Mouse (Mus musculus): ENCODE results near the gene Dysf.
"Not testable (repeated sequence)": the region's sequence is repeated elsewhere in the genome, so short reads cannot be mapped to it uniquely, and the experiment has no call there.

The Dysf gene

DNA sequence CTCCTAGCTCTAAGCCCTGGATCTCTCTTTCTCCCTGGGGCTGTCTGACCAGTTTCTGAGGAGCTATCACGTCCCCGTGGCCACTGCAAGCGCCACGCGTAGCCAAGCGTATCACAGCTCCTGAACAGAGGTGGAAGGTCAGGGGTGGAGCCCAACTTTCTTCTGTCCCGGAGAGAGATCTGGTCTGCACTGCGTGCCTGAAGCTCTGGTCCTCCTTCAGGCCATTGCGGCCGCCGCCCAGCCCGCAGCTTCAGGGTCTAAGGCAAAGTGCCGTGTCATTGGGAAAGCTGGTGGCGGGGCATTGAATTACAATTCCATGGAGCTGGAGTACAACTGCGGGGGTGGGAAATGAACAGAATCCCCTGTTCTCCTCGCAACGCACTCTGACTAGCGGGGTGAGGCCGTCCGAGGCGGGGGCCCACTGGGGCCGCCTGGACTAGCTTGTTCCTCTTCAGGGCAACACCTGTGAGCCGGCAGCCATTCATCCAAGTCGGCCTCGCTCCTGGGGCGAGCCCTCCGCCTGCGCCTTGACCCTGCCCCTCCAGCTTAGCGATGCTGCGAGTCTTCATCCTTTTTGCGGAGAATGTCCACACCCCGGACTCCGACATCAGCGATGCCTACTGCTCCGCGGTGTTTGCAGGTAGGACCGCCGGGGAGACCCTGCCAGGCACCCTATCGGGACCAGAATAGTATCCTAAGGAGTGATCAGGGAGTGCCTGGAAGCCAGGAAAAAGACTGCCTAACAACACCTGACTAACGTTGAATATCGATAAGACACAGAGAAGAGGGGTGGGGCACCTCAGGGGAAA is at the start of gene Dysf:
Gene Dysf, plus strand, starts transcription at position 228 of the 809 bp plus-strand sequence.
- DNase-seq (ENCODE audit: low spot score): peak; percentile 77

GRCm38 (mm10) chr6:83987642-83988041 is 20.7 kb upstream of the Dysf start:
- DNase-seq (ENCODE audit: low spot score): no peak

DNA sequence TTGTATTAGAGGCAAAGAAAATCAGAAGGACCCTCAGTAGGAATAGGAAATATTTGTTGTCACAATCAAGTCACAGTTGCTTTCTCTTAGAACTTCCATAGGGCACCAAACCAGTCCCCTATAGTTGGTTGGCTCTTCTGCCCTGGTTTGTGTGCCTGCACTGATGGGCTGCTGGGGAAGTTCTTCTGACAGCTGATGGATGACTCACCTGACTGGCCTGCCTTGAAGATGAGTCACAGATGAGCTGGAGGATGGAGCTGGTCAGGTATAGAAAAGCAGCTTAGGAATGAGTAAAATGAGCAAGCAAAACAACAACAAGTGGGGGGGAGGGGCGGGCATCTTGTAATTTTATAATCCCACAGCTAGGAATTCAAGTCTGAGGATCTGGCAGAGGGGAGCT is 5.7 kb upstream of the Dysf start:
- DNase-seq (ENCODE audit: low spot score): no peak

DNA sequence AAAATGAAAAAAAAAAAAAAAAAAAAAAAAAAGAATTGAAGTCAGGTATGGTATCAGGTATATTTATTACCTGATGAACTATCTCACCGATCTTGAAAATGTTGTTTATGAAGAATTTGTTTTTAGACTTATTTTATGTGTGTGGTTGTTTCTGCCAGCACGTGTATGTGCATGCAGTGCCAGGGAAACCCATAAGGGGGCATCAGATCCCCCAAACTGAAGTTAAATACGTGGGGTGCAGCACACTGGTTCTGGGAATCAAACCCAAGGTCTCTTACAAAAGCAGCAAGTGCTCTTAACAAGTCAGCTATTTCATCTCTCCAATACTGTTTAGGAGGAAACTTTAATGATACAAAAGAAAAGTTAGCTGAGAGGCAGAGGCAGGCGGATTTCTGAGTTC is 4.1 kb upstream of the Dysf start:
- DNase-seq (ENCODE audit: low spot score): no peak

- DNase-seq (ENCODE audit: low spot score): no peak
These were observed 932 bp downstream of the Dysf start for GRCm38 (mm10) chr6:84009172-84009872.

DNA sequence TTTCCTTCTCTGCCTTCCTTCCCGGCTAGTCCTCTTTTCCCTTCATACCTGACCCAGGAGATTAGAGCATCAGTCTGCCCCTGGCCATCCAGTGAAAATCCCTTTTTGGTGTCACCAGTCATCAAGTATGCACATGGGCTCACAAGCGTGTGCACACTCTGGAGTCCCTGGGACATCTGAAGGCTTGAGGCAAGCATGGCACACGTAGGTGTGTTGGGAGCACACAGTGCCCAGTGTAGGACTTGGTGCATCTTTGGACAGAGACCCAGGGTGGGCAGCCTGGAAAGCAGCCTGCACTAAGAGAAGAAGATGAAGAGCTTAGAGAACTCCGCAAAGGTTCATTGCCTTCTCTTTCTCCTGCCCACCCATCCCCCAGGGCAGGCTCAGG is 1.5 kb downstream of the Dysf start:
- DNase-seq (ENCODE audit: low spot score): no peak

- peak; percentile 36 for DNase-seq (ENCODE audit: low spot score)
These were observed 2.2 kb downstream of the Dysf start for GRCm38 (mm10) chr6:84010303-84011225.

- not testable (repeated sequence) for DNase-seq (ENCODE audit: low spot score)
These were observed 6.7 kb downstream of the Dysf start for GRCm38 (mm10) chr6:84014961-84015683.

DNA sequence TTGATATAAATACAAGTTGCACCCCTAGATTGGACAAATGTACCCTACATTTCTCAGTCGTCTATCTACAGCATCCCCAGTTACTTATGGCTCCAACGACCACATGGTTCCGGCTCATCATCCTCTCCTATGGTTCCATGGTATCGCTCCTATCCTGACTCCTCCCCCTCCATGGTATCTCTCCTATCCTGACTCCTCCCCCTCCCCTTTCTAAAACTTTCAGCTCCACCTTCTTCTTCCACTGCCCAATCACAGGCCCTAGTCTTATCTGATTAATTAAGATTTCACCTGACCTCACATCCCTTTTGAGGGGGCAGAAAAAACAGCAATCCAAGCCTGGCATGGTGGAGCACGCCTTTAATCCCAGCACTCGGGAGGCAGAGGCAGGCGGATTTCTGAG is 8.5 kb downstream of the Dysf start:
- no peak for DNase-seq (ENCODE audit: low spot score)

DNA sequence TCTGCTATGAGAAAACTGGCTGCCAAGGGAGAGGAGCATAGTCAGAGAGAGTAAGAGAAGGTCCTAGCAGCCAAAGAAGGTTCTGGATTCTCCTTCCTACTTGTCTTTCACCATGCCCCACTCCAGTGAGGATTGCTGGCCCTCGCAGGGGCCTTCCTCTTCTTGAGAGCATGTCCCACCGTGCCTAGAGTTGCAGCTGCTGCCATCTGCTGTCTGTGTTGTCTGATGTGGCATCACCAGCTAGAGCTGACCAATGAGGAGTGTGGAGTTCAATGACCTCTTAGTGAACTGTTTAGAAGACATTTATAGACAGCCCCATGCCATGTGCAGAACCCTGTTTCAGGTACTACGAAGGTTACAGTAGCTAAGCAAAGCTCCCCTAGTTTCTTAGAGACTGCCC is 9.0 kb downstream of the Dysf start:
- DNase-seq (ENCODE audit: low spot score): peak; percentile 39

- peak; percentile 79 for DNase-seq (ENCODE audit: low spot score)
These were observed 10.6 kb downstream of the Dysf start for GRCm38 (mm10) chr6:84018906-84019550.

GRCm38 (mm10) chr6:84020002-84020401 is 11.6 kb downstream of the Dysf start:
- DNase-seq (ENCODE audit: low spot score): no peak

DNA sequence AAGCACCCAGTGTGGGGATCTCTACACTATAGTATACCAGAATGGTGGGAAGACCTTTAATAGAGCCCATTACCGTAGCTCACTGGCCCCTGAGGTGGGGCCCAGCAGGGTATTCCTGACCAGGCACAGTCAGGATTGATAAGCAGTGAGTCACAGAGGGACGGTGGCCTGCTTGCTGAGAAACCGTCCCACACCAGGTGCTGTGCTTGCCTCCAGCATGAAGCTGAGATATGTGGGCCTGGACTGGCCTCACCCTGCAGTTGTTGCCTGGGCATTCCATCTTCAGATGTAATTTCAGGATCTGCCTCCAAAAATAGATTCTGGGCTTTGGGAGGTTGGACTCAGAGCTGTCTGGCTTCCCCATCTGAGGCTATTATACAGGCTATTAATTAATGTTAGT is 13.6 kb downstream of the Dysf start:
- no peak for DNase-seq (ENCODE audit: low spot score)

DNA sequence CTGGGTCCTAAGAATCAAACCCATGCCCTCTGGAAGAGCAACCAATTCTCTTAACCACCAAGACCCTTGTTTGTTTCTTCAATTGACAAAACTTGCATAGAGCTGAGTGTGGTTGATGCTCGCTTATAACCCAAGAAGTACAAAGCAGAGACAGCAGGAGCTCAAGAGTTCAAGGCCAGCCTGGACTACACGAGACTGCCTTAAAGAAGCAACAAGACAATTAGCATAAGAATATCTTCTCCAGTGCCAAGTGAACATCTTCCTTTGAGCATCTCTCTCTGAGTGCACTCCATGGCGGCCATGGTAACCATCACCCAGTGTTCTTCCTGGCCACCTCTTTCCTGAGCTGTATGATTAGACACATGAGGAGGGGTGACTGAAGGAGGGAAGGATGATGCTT is 17.2 kb downstream of the Dysf start:
- DNase-seq (ENCODE audit: low spot score): no peak

GRCm38 (mm10) chr6:84028791-84029190 is 20.4 kb downstream of the Dysf start:
- no peak for DNase-seq (ENCODE audit: low spot score)

- DNase-seq (ENCODE audit: low spot score): no peak
These were observed 21.4 kb downstream of the Dysf start for GRCm38 (mm10) chr6:84029775-84030174.

DNA sequence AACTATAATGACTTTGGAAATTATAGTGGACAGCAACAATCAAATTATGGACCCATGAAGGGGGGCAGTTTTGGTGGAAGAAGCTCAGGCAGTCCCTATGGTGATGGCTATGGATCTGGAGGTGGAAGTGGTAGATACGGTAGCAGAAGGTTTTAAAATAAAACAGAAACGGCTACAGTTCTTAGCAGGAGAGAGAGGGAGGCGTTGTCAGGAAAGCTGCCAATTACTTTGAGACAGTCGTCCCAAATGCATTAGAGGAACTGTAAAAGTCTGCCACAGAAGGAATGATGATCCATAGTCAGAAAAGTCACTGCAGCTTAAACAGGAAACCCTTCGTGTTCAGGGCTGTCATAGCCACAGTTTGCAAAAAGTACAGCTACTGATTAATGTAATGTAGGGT is 24.1 kb downstream of the Dysf start:
- DNase-seq (ENCODE audit: low spot score): not testable (repeated sequence)

DNA sequence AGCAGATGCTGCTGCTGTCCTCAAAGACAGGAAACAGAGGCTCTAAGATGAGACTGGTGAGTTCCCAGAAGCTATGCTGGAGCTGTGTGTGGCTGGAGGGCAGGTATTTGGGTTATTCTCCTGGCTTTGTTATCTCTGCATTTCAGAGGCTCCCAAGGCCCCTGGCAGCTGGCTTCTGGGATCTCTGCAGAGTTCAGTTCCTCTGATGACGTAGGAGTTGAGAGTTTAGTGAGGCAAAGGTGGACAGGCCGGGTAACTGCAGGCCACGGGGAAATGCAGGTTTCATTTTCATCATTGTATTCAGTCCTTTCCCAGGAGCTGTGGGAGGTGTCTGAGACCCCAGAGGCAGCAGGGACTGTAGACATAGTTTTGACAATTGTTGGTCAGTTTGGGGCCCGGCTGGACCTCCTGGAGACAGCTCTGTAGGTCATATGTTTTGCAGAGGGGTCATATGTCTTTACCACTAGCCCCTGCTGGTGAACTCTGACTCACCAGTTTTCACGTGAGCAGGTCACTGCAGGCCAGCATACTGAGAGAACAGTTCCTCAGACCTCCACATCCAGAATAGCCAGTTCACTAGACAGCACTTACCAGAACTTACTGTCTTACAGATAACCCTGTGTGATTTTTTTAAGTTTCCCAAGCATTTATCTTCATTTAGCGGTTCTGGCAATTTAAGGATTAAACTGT is 35.0 kb downstream of the Dysf start:
- DNase-seq (ENCODE audit: low spot score): no peak

- no peak for DNase-seq (ENCODE audit: low spot score)
These were observed 36.3 kb downstream of the Dysf start for GRCm38 (mm10) chr6:84044679-84045078.

- DNase-seq (ENCODE audit: low spot score): no peak
These were observed 40.5 kb downstream of the Dysf start for GRCm38 (mm10) chr6:84048856-84049255.

- no peak for DNase-seq (ENCODE audit: low spot score)
These were observed 41.8 kb downstream of the Dysf start for GRCm38 (mm10) chr6:84050238-84050637.

Measured in embryo, embryonic 10 days (tissue).